Mouse (Mus musculus): ENCODE data around the gene Egr4.

GRCm38 (mm10) chr6:85502911-85503250 lies 10.5 kb downstream of the Egr4 start, which contains the start of gene Fbxo41:
- TF ChIP-seq POLR2A (IDR thresholded peaks at IDR 0.05; ENCODE audit: insufficient read length, low read depth) (no peak), MYOG (IDR thresholded peaks at IDR 0.05; ENCODE audit: control insufficient read depth in 1 of 3, insufficient read depth in 1 of 3, insufficient read length in 2 of 3, low read depth in 2 of 3) (no peak), POLR2AphosphoS2 (IDR thresholded peaks at IDR 0.05; ENCODE audit: insufficient read length, low read depth) (no peak), TCF12 (IDR thresholded peaks at IDR 0.05; ENCODE audit: insufficient read depth, poor library complexity, severe bottlenecking) (no peak), MAX (IDR thresholded peaks at IDR 0.05; ENCODE audit: low read depth) (no peak), USF1 (IDR thresholded peaks at IDR 0.05; ENCODE audit: low read depth) (no peak), TCF3 (IDR thresholded peaks at IDR 0.05; ENCODE audit: insufficient read length, low read depth) (no peak), E2F4 (IDR thresholded peaks at IDR 0.05; ENCODE audit: insufficient read depth) (no peak), CEBPB (IDR thresholded peaks at IDR 0.05; ENCODE audit: insufficient read depth, poor library complexity, severe bottlenecking) (no peak), SRF (IDR thresholded peaks at IDR 0.05; ENCODE audit: control insufficient read depth, insufficient read length, low read depth) (no peak), MYOD1 (IDR thresholded peaks at IDR 0.05; ENCODE audit: control insufficient read depth in 1 of 3, insufficient read length in 2 of 3, low read depth in 2 of 3) (no peak)

All from myocyte (in vitro differentiated cells).